Mouse (Mus musculus) embryonic facial prominence, embryonic 14.5 days (tissue): ENCODE data around the gene Sec14l4. TPM values are rescaled to one million over a fixed set of nuclear protein-coding genes. Genes with fewer than 3 reads are reported as not detected.
A peak's percentile ranks its signal among the peaks of the same experiment; 100 is the strongest.

ENCODE experiments used
- ATAC-seq: fragments of 200-750 bp; cut with Nextera tagmentation; 2 replicates; pipeline ENCODE4 v1.8.0; 2017; ENCODE audit warnings: low read depth, moderate number of reproducible peaks, moderate TSS enrichment
- DNase-seq: peaks from one replicate; pipeline ENCODE4 v3.0.0-alpha.2; 2015; ENCODE audit warnings: low spot score
- H3K27ac ChIP-seq: fragments of 300-500 bp; sonication (generic); replicated peaks from 2 replicates; pipeline ENCODE4 v1.5.1; 2014; ENCODE audit warnings: low read depth, mild to moderate bottlenecking, low read length, moderate library complexity
- H3K27me3 ChIP-seq: fragments of 300-500 bp; sonication (generic); replicated peaks from 2 replicates; pipeline ENCODE4 v1.6.1; 2014; ENCODE audit warnings: low read length; ENCODE audit not compliant: control insufficient read depth, insufficient read depth
- H3K36me3 ChIP-seq: fragments of 300-500 bp; sonication (generic); 2 replicates; pipeline ENCODE4 v1.6.1; 2014; ENCODE audit warnings: low read length, mixed read lengths; ENCODE audit not compliant: control insufficient read depth, insufficient read depth
- H3K4me1 ChIP-seq: fragments of 300-500 bp; sonication (generic); 2 replicates; pipeline ENCODE4 v1.6.1; 2014; ENCODE audit warnings: antibody characterized with exemption, low read length; ENCODE audit not compliant: control insufficient read depth, insufficient read depth
- H3K4me2 ChIP-seq: fragments of 300-500 bp; sonication (generic); 2 replicates; pipeline ENCODE4 v1.6.1; 2014; ENCODE audit warnings: low read depth, mild to moderate bottlenecking, low read length, moderate library complexity, mixed read lengths
- H3K4me3 ChIP-seq: fragments of 300-500 bp; sonication (generic); 2 replicates; pipeline ENCODE4 v1.5.1; 2014; ENCODE audit warnings: low read depth, mild to moderate bottlenecking, low read length
- H3K9ac ChIP-seq: fragments of 300-500 bp; sonication (generic); 2 replicates; pipeline ENCODE4 v1.6.1; 2014; ENCODE audit warnings: low read depth, mild to moderate bottlenecking, low read length, moderate library complexity, mixed read lengths
- H3K9me3 ChIP-seq: fragments of 300-500 bp; sonication (generic); 2 replicates; pipeline ENCODE4 v1.6.1; 2016; ENCODE audit warnings: low read length; ENCODE audit not compliant: control insufficient read depth
- WGBS: fragments of 180-500 bp; shearing (Covaris S2); extraction: QIAGEN DNeasy Blood & Tissue Kit; methylation state at CpG from one replicate; pipeline ENCODE4 v1.1.7; 2014; 5-methylcytosine and 5-hydroxymethylcytosine counted together
- polyA plus RNA-seq: library from polyadenylated mRNA; unstranded; fragments of >200 nt; fragmentation: Nextera tagmentation; extraction: Ambion mirVana; gene quantifications from 2 replicates; pipeline ENCODE4 v1.2.1, GENCODE M21; 2014

Sec14l4 gene
- polyA plus RNA-seq, 1 experiment from 2014 or later, result 0.29 TPM

DNA sequence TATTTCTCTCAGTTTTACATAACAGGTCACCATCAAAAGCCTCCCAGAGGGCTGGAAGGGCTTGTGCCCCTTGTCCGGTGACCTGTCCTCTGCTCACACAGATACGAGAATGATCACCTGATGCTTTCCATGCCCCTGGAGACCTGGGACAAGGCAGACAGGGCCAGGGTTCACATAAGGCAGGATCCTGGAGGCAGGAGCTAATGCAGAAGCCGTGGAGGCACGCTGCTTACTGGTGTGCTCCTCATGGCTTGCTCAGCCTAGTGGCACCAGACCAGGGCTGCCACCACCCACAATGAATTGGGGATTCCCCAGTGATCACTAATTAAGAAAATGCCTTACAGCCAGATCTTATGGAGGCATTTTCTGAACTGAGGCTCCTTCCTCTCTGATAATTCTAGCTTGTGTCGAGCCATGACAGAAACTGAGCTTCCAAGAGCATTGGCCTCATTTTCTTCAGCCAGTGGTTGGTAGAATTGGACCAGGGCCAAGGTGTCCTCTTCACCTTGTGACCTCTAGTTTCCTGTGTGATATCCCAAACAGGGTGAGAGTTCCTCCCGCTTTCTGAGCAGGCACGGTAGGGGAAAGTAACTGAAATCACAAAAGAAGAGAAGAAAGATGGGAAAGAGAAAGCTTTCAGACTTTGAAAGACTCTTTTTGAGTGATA lies 47.1 kb downstream of the Sec14l4 start:
- ATAC-seq, result no peak
- no peaks in the 10 kb centered on the region for H3K27me3 ChIP-seq
- WGBS, result 78% methylated on average over 7 of the region's 7 CpGs

DNA sequence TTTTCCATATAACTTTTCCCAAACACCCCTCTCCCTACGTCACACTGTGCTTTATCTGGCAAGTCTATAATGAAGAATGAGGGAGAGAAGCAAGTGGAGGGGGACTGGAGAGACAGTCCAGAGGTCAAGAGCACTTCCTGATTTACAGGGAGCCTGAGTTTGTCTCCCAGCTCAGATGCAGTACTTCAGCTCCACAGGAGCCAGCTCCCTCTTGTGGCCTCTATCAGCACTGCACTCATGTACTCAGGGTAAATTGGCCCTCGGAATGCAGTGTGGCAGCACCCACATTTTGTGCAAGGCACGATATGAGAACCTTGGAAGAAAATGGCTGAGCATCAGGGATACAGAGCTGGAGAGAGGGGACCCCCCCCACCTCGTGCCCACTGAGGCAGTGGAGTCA lies 49.0 kb downstream of the Sec14l4 start:
- DNase-seq (peak; percentile 35), ATAC-seq (no peak)
- H3K4me1 ChIP-seq, result no peaks in the 10 kb centered on the region
- WGBS, result 15% methylated on average over 4 of the region's 4 CpGs
- H3K36me3 ChIP-seq, result no peaks in the 10 kb centered on the region
- H3K27me3 ChIP-seq, result no peaks in the 10 kb centered on the region
- no peak overlapping the region for H3K4me2 ChIP-seq
- H3K9me3 ChIP-seq, result no peaks in the 10 kb centered on the region
- no peak overlapping the region for H3K4me3 ChIP-seq
- H3K9ac ChIP-seq, result no peak overlapping the region
- H3K27ac ChIP-seq, result no peak overlapping the region

More for the DNA sequence above, 47.1 kb downstream of the Sec14l4 start:
- no peak for DNase-seq
- no peak overlapping the region for H3K4me3 ChIP-seq
- no peak overlapping the region for H3K4me2 ChIP-seq
- H3K36me3 ChIP-seq, result no peaks in the 10 kb centered on the region
- H3K9me3 ChIP-seq, result no peaks in the 10 kb centered on the region
- no peaks in the 10 kb centered on the region for H3K4me1 ChIP-seq
- H3K9ac ChIP-seq, result no peak overlapping the region
- no peak overlapping the region for H3K27ac ChIP-seq

GRCm38 (mm10) chr11:4083316-4084078 lies 52.2 kb downstream of the Sec14l4 start:
- H3K4me1 ChIP-seq, result no peaks in the 10 kb centered on the region
- no peaks in the 10 kb centered on the region for H3K9me3 ChIP-seq
- no peak overlapping the region for H3K9ac ChIP-seq
- no peak overlapping the region for H3K4me2 ChIP-seq
- 31% methylated on average over 5 of the region's 5 CpGs for WGBS
- no peak overlapping the region for H3K4me3 ChIP-seq
- no peaks in the 10 kb centered on the region for H3K27me3 ChIP-seq
- peak; percentile 53; the same call in 1 of the 2 replicates for ATAC-seq
- peak; percentile 85 for DNase-seq
- no peak overlapping the region for H3K27ac ChIP-seq
- no peaks in the 10 kb centered on the region for H3K36me3 ChIP-seq

GRCm38 (mm10) chr11:4086246-4086645 lies 55.0 kb downstream of the Sec14l4 start:
- Histone ChIP-seq H3K9me3 (peaks cover 4% of the 10 kb centered on the region; the same call in 1 of the 2 replicates), H3K27ac (no peak overlapping the region), H3K36me3 (no peaks in the 10 kb centered on the region), H3K4me3 (no peak overlapping the region), H3K4me2 (no peak overlapping the region), H3K4me1 (no peaks in the 10 kb centered on the region), H3K27me3 (no peaks in the 10 kb centered on the region), H3K9ac (no peak overlapping the region)
- DNase-seq (no peak), ATAC-seq (no peak)
- WGBS, result 43% methylated on average over 1 of the region's 1 CpGs

DNA sequence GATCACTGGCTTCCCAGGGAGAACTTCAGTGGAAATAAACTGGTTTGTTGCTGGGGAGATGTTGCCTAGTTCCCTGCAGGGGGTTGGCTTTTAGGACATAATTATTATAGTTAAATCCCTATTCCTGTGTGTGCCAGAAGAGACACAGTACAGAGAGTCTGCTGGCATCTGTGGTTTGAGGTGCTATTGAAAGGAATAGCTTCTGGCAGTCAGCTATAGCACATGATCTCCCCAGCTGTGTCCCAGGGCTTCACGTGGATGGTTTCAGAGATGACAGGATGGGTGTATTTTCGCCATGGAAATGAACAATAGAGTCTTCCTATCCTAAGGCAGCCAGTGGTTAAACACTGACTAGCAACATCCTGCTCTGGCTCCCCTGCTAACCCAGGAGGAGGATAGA lies 56.0 kb downstream of the Sec14l4 start:
- no peak overlapping the region for H3K4me3 ChIP-seq
- no peaks in the 10 kb centered on the region for H3K4me1 ChIP-seq
- H3K36me3 ChIP-seq, result no peaks in the 10 kb centered on the region
- H3K4me2 ChIP-seq, result no peak overlapping the region
- peaks cover 4% of the 10 kb centered on the region; the same call in 1 of the 2 replicates for H3K9me3 ChIP-seq
- no peak overlapping the region for H3K27ac ChIP-seq
- no peak for DNase-seq
- WGBS, result 52% methylated on average over 2 of the region's 2 CpGs
- H3K27me3 ChIP-seq, result no peaks in the 10 kb centered on the region
- ATAC-seq, result no peak
- no peak overlapping the region for H3K9ac ChIP-seq

GRCm38 (mm10) chr11:4093459-4094377 lies 62.5 kb downstream of the Sec14l4 start:
- Histone ChIP-seq H3K4me3 (no peak overlapping the region), H3K27ac (no peak overlapping the region), H3K27me3 (no peaks in the 10 kb centered on the region), H3K4me1 (peaks cover 17% of the 10 kb centered on the region), H3K36me3 (no peaks in the 10 kb centered on the region), H3K9ac (no peak overlapping the region), H3K9me3 (peaks cover 4% of the 10 kb centered on the region; the same call in 1 of the 2 replicates), H3K4me2 (peak overlapping the region; percentile 86; the same call in 1 of the 2 replicates)
- ATAC-seq, result no peak
- no peak for DNase-seq
- WGBS, result 88% methylated on average over 18 of the region's 18 CpGs

GRCm38 (mm10) chr11:4094378-4095170 lies 63.3 kb downstream of the Sec14l4 start:
- WGBS, result 12% methylated on average over 20 of the region's 24 CpGs

More at GRCm38 (mm10) chr11:4094378-4095170, 63.3 kb downstream of the Sec14l4 start:
- peak overlapping the region; percentile 86 for H3K4me2 ChIP-seq
- H3K27me3 ChIP-seq, result no peaks in the 10 kb centered on the region
- no peaks in the 10 kb centered on the region for H3K36me3 ChIP-seq
- DNase-seq (peak; percentile 59), ATAC-seq (no peak)
- H3K9ac ChIP-seq, result peak overlapping the region; percentile 64
- no peak overlapping the region for H3K27ac ChIP-seq
- H3K4me3 ChIP-seq, result peak overlapping the region; percentile 57
- H3K4me1 ChIP-seq, result peaks cover 17% of the 10 kb centered on the region
- H3K9me3 ChIP-seq, result peaks cover 4% of the 10 kb centered on the region; the same call in 1 of the 2 replicates
